Mouse (Mus musculus): ENCODE measurements around the gene Safb.

- no peak for TF ChIP-seq CTCF (IDR thresholded peaks at IDR 0.05; ENCODE audit: low read depth, low read length)
- no peak for TF ChIP-seq TAL1 (conservative IDR thresholded peaks at IDR 0.05; ENCODE audit: low read depth, low read length)
- no peak for TF ChIP-seq GATA1 (IDR thresholded peaks at IDR 0.05; ENCODE audit: borderline replicate concordance, low read length)
- no peak for TF ChIP-seq POLR2AphosphoS5 (IDR thresholded peaks at IDR 0.05; ENCODE audit: insufficient replicate concordance, low read depth, low read length)
- TF ChIP-seq GATA2 (IDR thresholded peaks at IDR 0.05; ENCODE audit: borderline replicate concordance, low read depth, low read length) = no peak
These were observed 27.4 kb downstream of the Safb start for GRCm38 (mm10) chr17:56611861-56612564.
